Mouse (Mus musculus) olfactory bulb, adult 2 months (tissue): ENCODE measurements around the gene S100a4.

Experiments used
- CTCF ChIP-seq: fragments of 200-500 bp; IDR thresholded peaks from 2 replicates; pipeline ENCODE4 v1.5.1; 2012; ENCODE audit warnings: low read depth, mild to moderate bottlenecking, low read length, moderate library complexity; ENCODE audit not compliant: insufficient read depth
- POLR2A ChIP-seq: fragments of 200-500 bp; IDR thresholded peaks from 2 replicates; pipeline ENCODE4 v1.6.1; 2012; ENCODE audit warnings: mild to moderate bottlenecking, low read depth, low read length, moderate library complexity; ENCODE audit not compliant: insufficient read depth

- no peak for TF ChIP-seq POLR2A
- no peak for TF ChIP-seq CTCF
These were observed 8.0 kb upstream of the S100a4 start for GRCm38 (mm10) chr3:90595556-90595955.
